8 mouse cellular contexts compared by ENCODE assay signal in the genomic region with DNA sequence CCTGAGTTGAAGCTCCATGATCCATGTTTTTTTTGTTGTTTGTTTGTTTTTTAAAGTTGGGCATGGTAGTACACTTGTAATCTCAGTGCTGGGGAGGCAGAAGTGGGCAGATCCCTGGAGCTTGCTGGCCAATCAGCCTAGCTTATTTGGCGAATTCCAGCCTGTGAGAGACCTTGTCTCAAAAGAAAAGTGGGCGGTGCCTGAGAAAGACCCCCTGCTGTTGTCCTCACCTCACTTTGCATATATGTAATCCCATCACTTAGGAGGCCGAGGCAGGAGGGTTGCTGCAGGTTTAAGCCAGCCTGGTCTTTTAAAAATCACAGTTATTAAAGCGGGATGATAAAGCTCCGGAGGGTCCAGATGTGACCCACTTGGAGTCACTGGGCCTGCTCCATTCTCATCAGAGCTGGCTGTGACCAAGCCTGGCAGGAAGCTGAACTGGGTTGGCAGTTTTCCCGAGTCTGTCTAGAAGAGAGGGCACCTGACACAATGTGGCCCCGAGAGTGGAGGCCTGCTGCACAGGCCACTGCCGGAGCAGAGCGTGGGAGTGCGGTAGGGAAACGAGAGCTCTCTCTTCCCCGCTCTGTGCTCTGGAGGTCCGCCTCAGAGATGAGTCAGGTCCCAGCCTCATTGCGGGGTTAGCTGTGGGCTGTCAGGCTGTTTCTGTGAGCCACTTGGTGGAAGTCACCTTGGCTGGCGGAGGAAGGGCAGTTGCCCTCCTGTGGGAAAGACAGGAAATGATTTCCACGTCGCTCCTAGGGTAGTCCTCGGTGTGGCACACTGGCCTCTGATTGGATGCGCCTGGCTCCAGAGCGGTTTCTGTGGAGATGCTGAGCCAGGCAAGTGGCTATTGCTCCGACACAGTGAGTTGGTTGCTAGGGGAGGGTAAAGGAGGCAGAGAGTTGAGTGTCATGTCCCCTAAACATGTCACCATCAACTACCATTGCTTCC. TPM values are rescaled to one million over a fixed set of nuclear protein-coding genes. Genes with fewer than 3 reads are reported as not detected.
DNase-seq lines count a peak whose midpoint lies in the region; ATAC-seq lines count a peak whose summit lies in the region.

No protein-coding gene starts in this region.

- peaks cover 7% of the 10 kb centered on the region for H3K4me1 ChIP-seq in forebrain, embryonic 11.5 days (replicated peaks; ENCODE audit: control insufficient read depth, insufficient read depth, low read length)
- H3K4me1 ChIP-seq in midbrain, embryonic 11.5 days (ENCODE audit: control insufficient read depth, insufficient read depth, low read length), result peaks cover 15% of the 10 kb centered on the region; the same call in 1 of the 2 replicates

- no peak overlapping the region for H3K4me3 ChIP-seq in forebrain, embryonic 11.5 days (ENCODE audit: low read depth, low read length)
- no peak overlapping the region for H3K4me3 ChIP-seq in midbrain, embryonic 11.5 days (ENCODE audit: low read depth, low read length)

- H3K27ac ChIP-seq in forebrain, embryonic 11.5 days (ENCODE audit: low read depth, low read length), result no peak overlapping the region
- peak overlapping the region; percentile 63 for H3K27ac ChIP-seq in midbrain, embryonic 11.5 days (ENCODE audit: low read depth, low read length)

- H3K27me3 ChIP-seq in forebrain, embryonic 11.5 days (ENCODE audit: control insufficient read depth, insufficient read depth, low read length), result no peaks in the 10 kb centered on the region
- H3K27me3 ChIP-seq in midbrain, embryonic 11.5 days (ENCODE audit: control insufficient read depth, insufficient read depth, low read length), result no peaks in the 10 kb centered on the region

- no peak overlapping the region for H3K4me2 ChIP-seq in forebrain, embryonic 11.5 days (ENCODE audit: low read depth, low read length, severe bottlenecking)
- H3K4me2 ChIP-seq in midbrain, embryonic 11.5 days, result no peak overlapping the region

- H3K9me3 ChIP-seq in forebrain, embryonic 11.5 days (ENCODE audit: control insufficient read depth, low read length), result no peaks in the 10 kb centered on the region
- no peaks in the 10 kb centered on the region for H3K9me3 ChIP-seq in midbrain, embryonic 11.5 days (ENCODE audit: control insufficient read depth, low read length)

- DNase-seq in 3134 (ENCODE audit: extremely low read depth, insufficient read length, low spot score), result peak; percentile 82
- DNase-seq in adrenal gland, adult 18-20 months (ENCODE audit: low spot score in 2 of 2), result peak; percentile 42 to 48
- DNase-seq in forebrain, embryonic 11.5 days (ENCODE audit: low spot score), result peak; percentile 56
- DNase-seq in layer of hippocampus, adult 8-10 months (ENCODE audit: low spot score in 2 of 2), result peak; percentile 69 to 70
- DNase-seq in midbrain, embryonic 11.5 days (ENCODE audit: low spot score, missing footprints), result peak; percentile 91
- no peak for DNase-seq in B cell, adult 2 months
- DNase-seq in thymus, postnatal 36 days, result no peak

- 66% methylated on average over 21 of the region's 21 CpGs for WGBS in forebrain, embryonic 11.5 days
- WGBS in midbrain, embryonic 11.5 days, result 68% methylated on average over 21 of the region's 21 CpGs

- peaks cover 2% of the 10 kb centered on the region; the same call in 1 of the 2 replicates for H3K36me3 ChIP-seq in forebrain, embryonic 11.5 days (ENCODE audit: control insufficient read depth, insufficient read depth, low read length)
- H3K36me3 ChIP-seq in midbrain, embryonic 11.5 days (ENCODE audit: control insufficient read depth, insufficient read depth, low read length), result peaks cover 8% of the 10 kb centered on the region; the same call in 1 of the 2 replicates

- no peak overlapping the region for H3K9ac ChIP-seq in forebrain, embryonic 11.5 days (ENCODE audit: low read length)
- no peak overlapping the region for H3K9ac ChIP-seq in midbrain, embryonic 11.5 days (ENCODE audit: low read length)

- ATAC-seq in forebrain, embryonic 11.5 days (replicated peaks; ENCODE audit: low FRiP score), result peak; percentile 55; the same call in 1 of the 2 replicates
- ATAC-seq in hematopoietic stem cell, adult 5-6 weeks (replicated peaks in 1 of 2; ENCODE audit: insufficient read depth in 1 of 2, low FRiP score in 2 of 2, low TSS enrichment in 1 of 2, low read depth in 1 of 2, poor library complexity in 2 of 2, severe bottlenecking in 2 of 2), result peak; percentile 23 to 49
- ATAC-seq in midbrain, embryonic 11.5 days (ENCODE audit: low FRiP score), result peak; percentile 65

RNA-seq across cellular contexts. Expression of a gene that starts 11.0 kb away (rescaled TPM):
- total RNA-seq in adrenal gland, adult 18-20 months (2021), result 100 to 1,000 TPM; 173 to 206 TPM
- 70.8 and 71.7 TPM in 2 replicates for polyA plus RNA-seq in forebrain, embryonic 11.5 days (2014; fragmentation: Nextera tagmentation; extraction: Ambion mirVana)
- 65.5 and 71.2 TPM in 2 replicates for total RNA-seq in hematopoietic stem cell, adult 5-6 weeks (2017)
- 10 to 100 TPM; 63.2 to 64.8 (median 63.7) TPM for total RNA-seq in layer of hippocampus, adult 8-10 months (2022)
- 88.8 TPM in 2 replicates for polyA plus RNA-seq in midbrain, embryonic 11.5 days (2014; fragmentation: Nextera tagmentation; extraction: Ambion mirVana)

Comparison
In these comparisons a context has a peak if more than half of its experiments do, and no peak if none do; other contexts are left out.
1. DNase-seq: peak in 3134 (single experiment), adrenal gland, adult 18-20 months (2 of 2), forebrain, embryonic 11.5 days (single experiment), layer of hippocampus, adult 8-10 months (2 of 2) and midbrain, embryonic 11.5 days (single experiment); none in B cell, adult 2 months (0 of 2) and thymus, postnatal 36 days (0 of 2).
2. Peak in every context shown above with its lines, with median percentiles within 50 percentile points of each other: ATAC-seq.